Mouse (Mus musculus): ENCODE data around the gene Tsc22d3. TPM values are rescaled to one million over a fixed set of nuclear protein-coding genes. Genes with fewer than 3 reads are reported as not detected.
"Not testable (repeated sequence)": the region's sequence is repeated elsewhere in the genome, so short reads cannot be mapped to it uniquely, and the experiment has no call there.

Tsc22d3 gene
- polyA plus RNA-seq, 1 experiment: 68.3 TPM

- DNase-seq (ENCODE audit: extremely low spot score in 1 of 2, low spot score in 1 of 2): peak in 1 of 2 experiments; percentile 66
Measured at GRCm38 (mm10) chrX:140503905-140504304, 96.6 kb downstream of the Tsc22d3 start.

- no peak for DNase-seq (ENCODE audit: extremely low spot score in 1 of 2, low spot score in 1 of 2)
Measured at GRCm38 (mm10) chrX:140501401-140502301, 98.8 kb downstream of the Tsc22d3 start.

DNA sequence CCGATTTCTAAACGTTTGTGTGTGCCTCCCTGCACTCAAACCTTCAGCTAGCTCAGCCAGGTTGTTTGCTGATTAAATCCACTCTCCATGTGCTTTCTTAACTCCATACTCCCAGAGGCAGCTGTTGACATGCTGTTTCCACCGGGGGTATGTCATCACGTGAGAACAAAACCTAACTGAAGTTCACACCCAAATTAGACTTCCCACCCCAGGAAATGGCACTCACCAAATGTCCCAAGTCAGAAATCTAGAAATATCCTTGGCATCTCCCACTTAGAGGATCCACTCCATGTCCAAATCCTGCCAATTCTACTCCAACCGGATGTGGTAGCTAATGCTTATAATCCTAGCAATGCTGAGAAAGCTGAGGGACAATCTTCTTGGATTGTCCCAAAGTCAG, 100.2 kb downstream of the Tsc22d3 start:
- no peak for DNase-seq (ENCODE audit: extremely low spot score in 1 of 2, low spot score in 1 of 2)

DNA sequence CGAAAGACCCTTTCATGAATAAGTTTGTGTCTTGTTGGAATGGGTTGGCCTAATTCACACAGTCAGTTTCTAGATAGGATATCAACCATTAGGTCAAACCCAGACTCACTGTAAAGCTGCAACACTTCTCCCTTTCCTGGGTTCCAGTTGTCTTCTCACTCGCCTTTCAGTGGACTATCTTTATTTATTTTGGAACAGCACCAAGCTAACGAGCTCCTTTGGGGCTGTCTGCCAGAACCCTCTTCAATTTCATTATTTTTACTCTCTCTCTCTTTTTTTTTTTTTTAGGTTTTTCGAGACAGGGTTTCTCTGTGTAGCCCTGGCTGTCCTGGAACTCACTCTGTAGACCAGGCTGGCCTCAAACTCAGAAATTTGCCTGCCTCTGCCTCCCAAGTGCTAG, 102.0 kb downstream of the Tsc22d3 start:
- DNase-seq (ENCODE audit: extremely low spot score in 1 of 2, low spot score in 1 of 2): not testable (repeated sequence)

DNA sequence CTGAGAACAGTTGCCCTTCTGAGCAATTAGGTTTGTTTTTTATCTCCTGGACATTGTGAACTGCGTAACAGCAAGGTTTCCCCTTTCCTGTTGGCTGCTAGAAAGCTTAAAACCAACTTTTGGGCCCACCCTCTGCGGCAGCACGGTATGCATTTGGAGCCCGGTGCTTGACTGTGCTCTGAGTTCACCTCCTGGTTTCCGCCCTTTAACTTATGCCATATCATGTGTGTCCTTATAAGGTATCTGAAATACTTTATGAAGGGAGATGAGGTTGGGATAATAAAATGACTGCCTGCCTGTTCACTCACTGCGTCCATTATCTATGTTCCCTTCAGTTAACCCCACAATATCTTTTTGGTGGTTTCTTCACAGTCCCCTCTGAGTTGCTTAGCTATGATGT, 106.3 kb downstream of the Tsc22d3 start:
- no peak for DNase-seq (ENCODE audit: extremely low spot score in 1 of 2, low spot score in 1 of 2)

- DNase-seq (ENCODE audit: extremely low spot score in 1 of 2, low spot score in 1 of 2): no peak
Measured at GRCm38 (mm10) chrX:140493527-140494029, 106.9 kb downstream of the Tsc22d3 start.

- peak in 1 of 2 experiments; percentile 63 for DNase-seq (ENCODE audit: extremely low spot score in 1 of 2, low spot score in 1 of 2)
Measured at GRCm38 (mm10) chrX:140491884-140492571, 108.4 kb downstream of the Tsc22d3 start.

- no peak for DNase-seq (ENCODE audit: extremely low spot score in 1 of 2, low spot score in 1 of 2)
Measured at GRCm38 (mm10) chrX:140490203-140490602, 110.3 kb downstream of the Tsc22d3 start.

Other genes with a start within 250 kb of the Tsc22d3 start
- 57.8 and 70.9 TPM in 2 replicates for gene Prps1, start 144.0 kb downstream of the Tsc22d3 start, polyA plus RNA-seq (2012; rRNA removed)
- gene Mid2, start 63.9 kb upstream of the Tsc22d3 start, polyA plus RNA-seq (2012; rRNA removed): 12.4 and 14.6 TPM in 2 replicates
- not detected in 2 replicates for gene Tex13b, start 212.8 kb upstream of the Tsc22d3 start, polyA plus RNA-seq (2012; rRNA removed)

Measured in frontal cortex, adult 2 months (tissue).